Mouse (Mus musculus): Measurements from ENCODE around the gene Zfp961.
"Not testable (repeated sequence)": the region's sequence is repeated elsewhere in the genome, so short reads cannot be mapped to it uniquely, and the experiment has no call there.

Gene Zfp961

DNA sequence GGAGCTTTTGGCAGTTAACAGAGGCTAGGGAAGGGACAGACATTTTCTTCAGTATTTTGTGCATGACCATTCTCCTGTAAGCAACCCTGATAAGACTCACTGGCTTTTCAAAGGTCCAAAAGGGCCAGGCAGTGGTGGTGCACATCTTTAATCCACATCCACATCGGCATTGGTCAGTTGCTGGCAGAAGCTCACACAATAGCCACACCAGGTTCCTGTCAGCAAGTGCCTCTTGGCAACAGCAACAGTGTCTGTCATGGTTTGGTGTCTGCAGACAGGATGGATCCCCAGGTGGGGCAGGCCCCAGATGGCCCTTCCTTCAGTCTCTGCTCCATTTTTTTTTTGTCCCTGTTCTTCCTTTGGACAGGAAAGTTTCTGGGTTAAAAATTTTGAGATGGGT lies 68.2 kb downstream of the Zfp961 start:
- DNase-seq (ENCODE audit: low spot score) = not testable (repeated sequence)

DNA sequence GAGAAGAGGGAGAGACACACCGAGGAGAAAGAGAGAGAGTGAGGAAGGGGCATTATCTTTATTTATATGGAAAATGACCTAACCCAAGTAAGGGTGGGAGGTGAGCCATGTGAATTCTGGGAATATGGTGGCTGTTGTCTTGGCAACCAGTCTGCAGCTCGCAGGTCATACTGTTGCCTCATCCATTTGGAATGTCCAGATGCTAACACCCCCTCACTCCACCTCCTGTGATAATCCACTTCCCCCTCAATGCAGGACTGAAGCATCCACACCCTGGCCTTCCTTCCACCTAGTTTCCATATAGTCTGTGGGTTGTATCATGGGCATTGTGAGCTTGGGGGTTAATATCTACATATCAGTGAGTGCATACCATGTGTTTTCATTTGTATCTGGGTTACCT lies 69.0 kb downstream of the Zfp961 start:
- DNase-seq (ENCODE audit: low spot score) = no peak

DNA sequence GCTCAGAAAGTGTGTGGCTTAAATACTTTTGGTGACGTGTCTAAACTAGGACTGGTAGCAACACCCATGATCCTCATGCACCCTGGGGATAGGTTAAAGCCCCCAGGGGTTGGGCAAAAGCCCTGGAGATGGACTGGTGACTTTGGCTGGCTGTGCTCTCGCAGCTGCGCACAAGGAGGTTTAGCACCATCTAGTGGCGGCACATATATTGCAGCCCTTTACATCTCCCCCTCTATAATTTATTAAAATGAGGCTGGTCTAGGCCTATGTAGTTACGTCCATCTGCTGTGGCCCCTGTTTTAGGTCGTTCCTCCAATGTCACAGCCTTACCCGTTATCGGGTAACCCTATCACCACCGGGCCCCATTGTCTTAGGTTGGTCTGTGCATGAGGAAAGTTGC lies 74.0 kb downstream of the Zfp961 start:
- not testable (repeated sequence) for DNase-seq (ENCODE audit: low spot score)

- DNase-seq (ENCODE audit: low spot score) = not testable (repeated sequence)
Observed at GRCm38 (mm10) chr8:72032926-72033325, 82.1 kb downstream of the Zfp961 start.

- not testable (repeated sequence) for DNase-seq (ENCODE audit: low spot score)
Observed at GRCm38 (mm10) chr8:72040918-72041317, 90.1 kb downstream of the Zfp961 start, which contains the start of gene Olfr372. Gene Olfr372 (plus strand): TSS chr8:72041218.

- DNase-seq (ENCODE audit: low spot score) = no peak
Observed at GRCm38 (mm10) chr8:72042493-72042892, 91.7 kb downstream of the Zfp961 start.
